11 mouse cellular contexts compared by ENCODE assay signal in genomic region chr1:60015511-60015910, GRCm38 (mm10).
"Had no signal": no experiment of that assay in that cellular context is flagged by ENCODE, and none has a peak within 500 bp of the region (broad histone marks: within the 10 kb centered on the region; RNA-seq: fewer than 3 reads in every experiment).

No protein-coding gene starts in this region.

- H3K27ac ChIP-seq: kidney, embryonic 15.5 days; limb, embryonic 13.5 days; midbrain, embryonic 13.5 days; neural tube, embryonic 15.5 days had no signal

- H3K27me3 ChIP-seq: kidney, embryonic 15.5 days; limb, embryonic 13.5 days; liver, embryonic 13.5 days; midbrain, embryonic 13.5 days; neural tube, embryonic 15.5 days had no signal

- H3K36me3 ChIP-seq: kidney, embryonic 15.5 days; limb, embryonic 13.5 days; liver, embryonic 13.5 days; midbrain, embryonic 13.5 days; neural tube, embryonic 15.5 days had no signal

- H3K4me3 ChIP-seq: kidney, embryonic 15.5 days; limb, embryonic 13.5 days; liver, embryonic 13.5 days; midbrain, embryonic 13.5 days; myocyte; neural tube, embryonic 15.5 days had no signal

- H3K4me1 ChIP-seq: kidney, embryonic 15.5 days; limb, embryonic 13.5 days; midbrain, embryonic 13.5 days; neural tube, embryonic 15.5 days had no signal

- DNase-seq: kidney, postnatal 14 days; layer of hippocampus, adult 9-11 months; liver, embryonic 13.5 days; right cerebral cortex, adult 18-20 months; right cerebral cortex, postnatal 25 days; thymus, postnatal 4 days had no signal

- H3K9me3 ChIP-seq: kidney, embryonic 15.5 days; limb, embryonic 13.5 days; liver, embryonic 13.5 days; midbrain, embryonic 13.5 days; neural tube, embryonic 15.5 days had no signal
